Mouse (Mus musculus) midbrain, postnatal 0 days (tissue): Measurements from ENCODE around the gene Zmynd15. TPM values are rescaled to one million over a fixed set of nuclear protein-coding genes. Genes with fewer than 3 reads are reported as not detected.

Experiments used
- ATAC-seq: fragments of 200-750 bp; cut with Nextera tagmentation; 2 replicates; pipeline ENCODE4 v1.8.0; 2017; ENCODE audit warnings: moderate number of reproducible peaks, mild to moderate bottlenecking, moderate TSS enrichment, moderate library complexity; ENCODE audit not compliant: low FRiP score
- DNase-seq: peaks from one replicate; pipeline ENCODE4 v3.0.0-alpha.2; 2015; ENCODE audit warnings: low spot score
- H3K27ac ChIP-seq: fragments of 300-500 bp; sonication (generic); 2 replicates; pipeline ENCODE4 v1.5.1; 2014; ENCODE audit warnings: low read depth, mild to moderate bottlenecking, low read length, mixed read lengths
- H3K27me3 ChIP-seq: fragments of 300-500 bp; sonication (generic); 2 replicates; pipeline ENCODE4 v1.6.1; 2014; ENCODE audit warnings: low read length, control low read depth, mixed read lengths; ENCODE audit not compliant: insufficient read depth
- H3K36me3 ChIP-seq: fragments of 300-500 bp; sonication (generic); 2 replicates; pipeline ENCODE4 v1.6.1; 2014; ENCODE audit warnings: low read length, control low read depth, mixed read lengths; ENCODE audit not compliant: insufficient read depth
- H3K4me1 ChIP-seq: fragments of 300-500 bp; sonication (generic); 2 replicates; pipeline ENCODE4 v1.6.1; 2014; ENCODE audit warnings: mild to moderate bottlenecking, control low read depth, antibody characterized with exemption, low read length, mixed read lengths; ENCODE audit not compliant: insufficient read depth
- H3K4me2 ChIP-seq: fragments of 300-500 bp; sonication (generic); 2 replicates; pipeline ENCODE4 v1.6.1; 2014; ENCODE audit warnings: low read depth, mild to moderate bottlenecking, low read length, mixed read lengths; ENCODE audit not compliant: poor library complexity, severe bottlenecking
- H3K4me3 ChIP-seq: fragments of 300-500 bp; sonication (generic); 2 replicates; pipeline ENCODE4 v1.5.1; 2014; ENCODE audit warnings: low read depth, mild to moderate bottlenecking, low read length, moderate library complexity
- H3K9ac ChIP-seq: fragments of 300-500 bp; sonication (generic); replicated peaks from 2 replicates; pipeline ENCODE4 v1.6.1; 2014; ENCODE audit warnings: mild to moderate bottlenecking, low read length, moderate library complexity, mixed read lengths; ENCODE audit not compliant: poor library complexity, severe bottlenecking
- H3K9me3 ChIP-seq: fragments of 300-500 bp; sonication (generic); 2 replicates; pipeline ENCODE4 v1.6.1; 2016; ENCODE audit warnings: low read length, control low read depth
- CTCF ChIP-seq: IDR thresholded peaks from 2 replicates; pipeline ENCODE4 v1.5.1; 2016; ENCODE audit warnings: antibody characterized with exemption, mild to moderate bottlenecking
- WGBS: fragments of 180-500 bp; shearing (Covaris S2); extraction: QIAGEN DNeasy Blood & Tissue Kit; methylation state at CpG from one replicate; pipeline ENCODE4 v1.1.7; 2014; 5-methylcytosine and 5-hydroxymethylcytosine counted together
- polyA plus RNA-seq: library from polyadenylated mRNA; unstranded; fragments of >200 nt; fragmentation: Nextera tagmentation; extraction: Ambion mirVana; gene quantifications from 2 replicates; pipeline ENCODE4 v1.2.1, GENCODE M21; 2015
- total RNA-seq: library from RNA; depleted of rRNA; stranded (reverse); fragments of >200 nt; gene quantifications from 2 replicates; pipeline ENCODE4 v1.2.3, GENCODE M21; 2014

Zmynd15 gene
- total and polyA plus RNA-seq, 2 experiments from 2014 or later = 0.44 to 0.47 TPM

DNA sequence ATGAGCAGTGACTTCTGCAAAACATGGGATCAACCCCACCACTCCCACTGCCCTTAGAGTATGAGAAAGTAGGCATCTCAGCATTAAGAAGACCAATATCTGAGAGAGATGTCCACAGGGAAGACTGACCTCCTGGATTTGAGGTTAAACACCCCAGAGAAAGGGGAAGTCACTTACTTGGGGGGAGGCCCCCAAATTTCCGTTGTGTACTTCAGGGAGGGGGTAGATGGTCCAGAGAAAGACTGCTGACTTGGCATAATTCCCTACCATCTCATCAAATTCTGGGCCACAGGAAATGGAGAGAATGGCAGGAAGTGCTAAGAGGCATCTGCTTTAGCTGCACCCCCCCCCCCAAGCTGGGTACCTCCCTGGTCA lies 25.7 kb upstream of the Zmynd15 start:
- peak overlapping the region; percentile 76 for H3K9ac ChIP-seq
- ATAC-seq = no peak
- H3K27ac ChIP-seq = no peak overlapping the region
- WGBS = 75% methylated on average over 1 of the region's 1 CpGs
- no peaks in the 10 kb centered on the region for H3K27me3 ChIP-seq
- peaks cover 8% of the 10 kb centered on the region for H3K4me1 ChIP-seq
- peaks cover 26% of the 10 kb centered on the region for H3K36me3 ChIP-seq
- H3K9me3 ChIP-seq = no peaks in the 10 kb centered on the region
- peak overlapping the region; percentile 78 for H3K4me2 ChIP-seq
- peak overlapping the region; percentile 70 for H3K4me3 ChIP-seq
- no peak for DNase-seq
- no peak for TF ChIP-seq CTCF

- peaks cover 8% of the 10 kb centered on the region for H3K4me1 ChIP-seq
- peak overlapping the region; percentile 76 for H3K9ac ChIP-seq
- no peak for TF ChIP-seq CTCF
- no peak for ATAC-seq
- no peaks in the 10 kb centered on the region for H3K27me3 ChIP-seq
- peak overlapping the region; percentile 78 for H3K4me2 ChIP-seq
- H3K9me3 ChIP-seq = no peaks in the 10 kb centered on the region
- DNase-seq = no peak
- 89% methylated on average over 3 of the region's 3 CpGs for WGBS
- peak overlapping the region; percentile 70 for H3K4me3 ChIP-seq
- H3K36me3 ChIP-seq = peaks cover 30% of the 10 kb centered on the region
- H3K27ac ChIP-seq = no peak overlapping the region
Observed at GRCm38 (mm10) chr11:70433951-70434350, 25.3 kb upstream of the Zmynd15 start.

DNA sequence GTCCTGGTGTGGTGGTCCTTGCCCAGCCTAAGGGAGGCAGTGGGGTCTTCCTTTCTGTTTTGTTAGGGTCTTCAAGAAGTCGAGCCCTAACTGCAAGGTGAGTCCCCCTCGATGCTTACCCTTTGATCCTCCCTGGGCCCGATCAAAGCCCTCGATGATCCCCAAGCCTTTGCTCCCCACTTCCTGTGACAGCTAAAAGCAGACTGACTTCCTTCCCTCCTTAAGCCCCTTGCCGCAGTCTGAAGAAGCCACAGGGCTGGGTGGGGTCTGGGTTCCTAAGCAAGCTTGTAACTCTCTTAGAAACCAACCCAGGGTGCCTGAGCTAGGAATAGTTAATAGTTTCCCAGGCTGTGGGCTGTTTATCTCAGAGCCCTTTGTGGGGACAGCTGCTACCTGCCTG lies 23.8 kb upstream of the Zmynd15 start:
- Histone ChIP-seq H3K27ac (no peak overlapping the region), H3K36me3 (peaks cover 45% of the 10 kb centered on the region), H3K9me3 (no peaks in the 10 kb centered on the region), H3K4me1 (peaks cover 8% of the 10 kb centered on the region), H3K9ac (no peak overlapping the region), H3K27me3 (no peaks in the 10 kb centered on the region), H3K4me3 (no peak overlapping the region), H3K4me2 (no peak overlapping the region)
- ATAC-seq (no peak), DNase-seq (no peak)
- TF ChIP-seq CTCF = no peak
- WGBS = 83% methylated on average over 5 of the region's 5 CpGs

GRCm38 (mm10) chr11:70437426-70437825 lies 21.8 kb upstream of the Zmynd15 start:
- H3K4me3 ChIP-seq = no peak overlapping the region
- DNase-seq (no peak), ATAC-seq (no peak)
- WGBS = 91% methylated on average over 6 of the region's 6 CpGs
- H3K9ac ChIP-seq = no peak overlapping the region
- H3K27ac ChIP-seq = no peak overlapping the region
- H3K9me3 ChIP-seq = no peaks in the 10 kb centered on the region
- H3K36me3 ChIP-seq = peaks cover 52% of the 10 kb centered on the region
- H3K4me1 ChIP-seq = peaks cover 8% of the 10 kb centered on the region
- no peak for TF ChIP-seq CTCF
- no peak overlapping the region for H3K4me2 ChIP-seq
- no peaks in the 10 kb centered on the region for H3K27me3 ChIP-seq

GRCm38 (mm10) chr11:70438728-70439374 lies 20.4 kb upstream of the Zmynd15 start:
- WGBS = 92% methylated on average over 7 of the region's 7 CpGs
- Histone ChIP-seq H3K4me3 (no peak overlapping the region), H3K4me2 (no peak overlapping the region), H3K36me3 (peaks cover 52% of the 10 kb centered on the region), H3K27ac (no peak overlapping the region), H3K9me3 (no peaks in the 10 kb centered on the region), H3K9ac (no peak overlapping the region), H3K27me3 (no peaks in the 10 kb centered on the region), H3K4me1 (peaks cover 2% of the 10 kb centered on the region)
- DNase-seq (no peak), ATAC-seq (no peak)
- TF ChIP-seq CTCF = no peak

DNA sequence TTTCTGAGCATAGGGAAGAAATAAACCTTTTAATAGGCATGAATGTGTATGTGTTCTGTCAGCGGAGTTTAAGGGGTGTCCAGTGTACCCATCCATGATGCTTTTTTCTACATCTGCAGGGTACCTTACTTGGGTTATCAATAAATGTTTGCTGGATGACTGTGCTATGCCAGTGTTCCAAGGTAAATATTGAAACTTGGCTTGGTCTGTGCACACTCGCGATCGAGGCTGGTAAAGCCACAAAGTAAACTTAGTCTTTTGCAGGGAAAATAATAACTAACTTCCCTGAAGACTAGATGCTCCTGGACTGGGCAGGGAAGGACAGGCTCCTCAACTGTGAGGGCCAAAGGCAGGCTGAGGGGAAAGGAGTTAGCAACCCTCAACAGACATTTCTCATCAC lies 18.6 kb upstream of the Zmynd15 start:
- DNase-seq = no peak
- no peak for TF ChIP-seq CTCF
- no peak overlapping the region for H3K9ac ChIP-seq
- WGBS = 92% methylated on average over 4 of the region's 4 CpGs
- H3K9me3 ChIP-seq = no peaks in the 10 kb centered on the region
- H3K4me1 ChIP-seq = no peaks in the 10 kb centered on the region
- no peak for ATAC-seq
- no peaks in the 10 kb centered on the region for H3K27me3 ChIP-seq
- peaks cover 52% of the 10 kb centered on the region for H3K36me3 ChIP-seq
- no peak overlapping the region for H3K4me3 ChIP-seq
- H3K4me2 ChIP-seq = no peak overlapping the region
- no peak overlapping the region for H3K27ac ChIP-seq
